Mouse (Mus musculus): Measurements from ENCODE around the gene AC161166.1. TPM values are rescaled to one million over a fixed set of nuclear protein-coding genes. Genes with fewer than 3 reads are reported as not detected.
A peak's percentile ranks its signal among the peaks of the same experiment; 100 is the strongest.

The AC161166.1 gene
- total and polyA plus RNA-seq, 3 experiments: 0.13 TPM; not detected in 2

- Histone ChIP-seq H3K27me3 (ENCODE audit: control insufficient read depth in 1 of 2, insufficient read depth in 2 of 2, low read length in 2 of 2) (no peaks in the 10 kb centered on the region), H3K36me3 (ENCODE audit: control insufficient read depth in 1 of 2, insufficient read depth in 2 of 2, low read length in 2 of 2) (no peaks in the 10 kb centered on the region), H3K9me3 (replicated peaks; ENCODE audit: insufficient read depth, low read length) (no peaks in the 10 kb centered on the region), H3K4me3 (ENCODE audit: control insufficient read depth in 1 of 2, insufficient read depth in 1 of 2, low read depth in 2 of 2, low read length in 2 of 2) (no peak overlapping the region), H3K4me1 (ENCODE audit: control insufficient read depth in 1 of 2, insufficient read depth in 2 of 2, low read length in 2 of 2) (no peaks in the 10 kb centered on the region), H3K79me2 (ENCODE audit: control insufficient read depth, insufficient read depth, low read length, poor library complexity) (no peaks in the 10 kb centered on the region), H3K27ac (ENCODE audit: control insufficient read depth, low read depth, low read length) (no peak overlapping the region), H3K9ac (ENCODE audit: control insufficient read depth, low read depth, low read length, poor library complexity, severe bottlenecking) (no peak overlapping the region)
- no peak for TF ChIP-seq SMC3 (IDR thresholded peaks at IDR 0.05; ENCODE audit: low read depth, low read length)
- TF ChIP-seq SIN3A (IDR thresholded peaks at IDR 0.05; ENCODE audit: low read length): no peak
- DNase-seq (ENCODE audit: low read depth, low spot score): no peak
Observed at GRCm38 (mm10) chr7:24470356-24470755, 41.9 kb downstream of the AC161166.1 start.

- no peaks in the 10 kb centered on the region for H3K27me3 ChIP-seq (ENCODE audit: control insufficient read depth in 1 of 2, insufficient read depth in 2 of 2, low read length in 2 of 2)
- H3K9me3 ChIP-seq (replicated peaks; ENCODE audit: insufficient read depth, low read length): no peaks in the 10 kb centered on the region
- no peaks in the 10 kb centered on the region for H3K4me1 ChIP-seq (ENCODE audit: control insufficient read depth in 1 of 2, insufficient read depth in 2 of 2, low read length in 2 of 2)
- DNase-seq (ENCODE audit: low read depth, low spot score): peak; percentile 66
- no peaks in the 10 kb centered on the region for H3K79me2 ChIP-seq (ENCODE audit: control insufficient read depth, insufficient read depth, low read length, poor library complexity)
- H3K4me3 ChIP-seq (ENCODE audit: control insufficient read depth in 1 of 2, insufficient read depth in 1 of 2, low read depth in 2 of 2, low read length in 2 of 2): no peak overlapping the region
- H3K36me3 ChIP-seq (ENCODE audit: control insufficient read depth in 1 of 2, insufficient read depth in 2 of 2, low read length in 2 of 2): no peaks in the 10 kb centered on the region
- H3K27ac ChIP-seq (ENCODE audit: control insufficient read depth, low read depth, low read length): no peak overlapping the region
- H3K9ac ChIP-seq (ENCODE audit: control insufficient read depth, low read depth, low read length, poor library complexity, severe bottlenecking): no peak overlapping the region
- TF ChIP-seq CTCF (IDR thresholded peaks at IDR 0.05 in 2 of 3, conservative IDR thresholded peaks at IDR 0.05 in 1 of 3; ENCODE audit: control insufficient read depth in 1 of 3, insufficient read depth in 1 of 3, low read depth in 2 of 3, low read length in 3 of 3, poor library complexity in 1 of 3, severe bottlenecking in 1 of 3) (peak; percentile 58 to 86 (median 64)), JUND (IDR thresholded peaks at IDR 0.05; ENCODE audit: low read depth, low read length) (no peak), TAL1 (IDR thresholded peaks at IDR 0.05; ENCODE audit: low read length) (no peak), MAZ (IDR thresholded peaks at IDR 0.05; ENCODE audit: low read depth, low read length) (no peak), RAD21 (IDR thresholded peaks at IDR 0.05; ENCODE audit: low read depth, low read length) (peak; percentile 7; the same call in 1 of the 2 replicates), SMC3 (IDR thresholded peaks at IDR 0.05; ENCODE audit: low read depth, low read length) (peak; percentile 25; the same call in 1 of the 2 replicates), ELF1 (IDR thresholded peaks at IDR 0.05; ENCODE audit: low read depth, low read length) (no peak)
Observed at GRCm38 (mm10) chr7:24469126-24469525, 43.1 kb downstream of the AC161166.1 start.

GRCm38 (mm10) chr7:24467886-24468285 is 44.4 kb downstream of the AC161166.1 start:
- Histone ChIP-seq H3K4me1 (ENCODE audit: control insufficient read depth in 1 of 2, insufficient read depth in 2 of 2, low read length in 2 of 2) (peaks cover 0 to 8% of the 10 kb centered on the region in 2 experiments; a peak in 1 of 4 replicates), H3K36me3 (ENCODE audit: control insufficient read depth in 1 of 2, insufficient read depth in 2 of 2, low read length in 2 of 2) (peaks cover 0 to 3% of the 10 kb centered on the region in 2 experiments; a peak in 2 of 4 replicates), H3K79me2 (ENCODE audit: control insufficient read depth, insufficient read depth, low read length, poor library complexity) (0 out of 2 replicates have a peak, but pooled peaks cover 2% of the 10 kb centered on the region), H3K27me3 (ENCODE audit: control insufficient read depth in 1 of 2, insufficient read depth in 2 of 2, low read length in 2 of 2) (no peaks in the 10 kb centered on the region), H3K4me3 (ENCODE audit: control insufficient read depth in 1 of 2, insufficient read depth in 1 of 2, low read depth in 2 of 2, low read length in 2 of 2) (no peak overlapping the region), H3K9me3 (replicated peaks; ENCODE audit: insufficient read depth, low read length) (no peaks in the 10 kb centered on the region), H3K27ac (ENCODE audit: control insufficient read depth, low read depth, low read length) (no peak overlapping the region), H3K9ac (ENCODE audit: control insufficient read depth, low read depth, low read length, poor library complexity, severe bottlenecking) (no peak overlapping the region)
- no peak for TF ChIP-seq USF2 (IDR thresholded peaks at IDR 0.05; ENCODE audit: borderline replicate concordance in 1 of 2, insufficient read depth in 1 of 2, low read depth in 1 of 2, low read length in 2 of 2)
- no peak for TF ChIP-seq ZC3H11A (IDR thresholded peaks at IDR 0.05; ENCODE audit: low read depth, low read length)
- TF ChIP-seq ELF1 (IDR thresholded peaks at IDR 0.05; ENCODE audit: low read depth, low read length): no peak
- TF ChIP-seq MEF2A (IDR thresholded peaks at IDR 0.05; ENCODE audit: extremely low read depth, insufficient replicate concordance, low read depth, low read length, poor library complexity, severe bottlenecking): no peak
- TF ChIP-seq USF1 (IDR thresholded peaks at IDR 0.05; ENCODE audit: low read depth, low read length): no peak
- no peak for TF ChIP-seq CHD2 (IDR thresholded peaks at IDR 0.05; ENCODE audit: low read length)
- no peak for TF ChIP-seq CHD1 (IDR thresholded peaks at IDR 0.05; ENCODE audit: low read depth, low read length)
- TF ChIP-seq JUND (IDR thresholded peaks at IDR 0.05; ENCODE audit: low read depth, low read length): no peak
- TF ChIP-seq RCOR1 (IDR thresholded peaks at IDR 0.05; ENCODE audit: low read depth, low read length): no peak
- TF ChIP-seq NRF1 (IDR thresholded peaks at IDR 0.05; ENCODE audit: insufficient read depth, low read depth, low read length, poor library complexity, severe bottlenecking): no peak
- TF ChIP-seq GABPA (IDR thresholded peaks at IDR 0.05; ENCODE audit: low read depth, low read length): no peak
- TF ChIP-seq GATA1 (IDR thresholded peaks at IDR 0.05; ENCODE audit: low read depth, low read length): no peak
- TF ChIP-seq MAX (IDR thresholded peaks at IDR 0.05; ENCODE audit: low read length): no peak
- TF ChIP-seq BHLHE40 (IDR thresholded peaks at IDR 0.05; ENCODE audit: borderline replicate concordance, low read depth, low read length): no peak
- no peak for TF ChIP-seq MAZ (IDR thresholded peaks at IDR 0.05; ENCODE audit: low read depth, low read length)
- TF ChIP-seq ZNF384 (IDR thresholded peaks at IDR 0.05; ENCODE audit: low read depth, low read length): no peak
- no peak for DNase-seq (ENCODE audit: low read depth, low spot score)
